Comparison of ENCODE assay signal across 9 mouse cellular contexts in genomic region chr11:114402556-114403320, GRCm38 (mm10).
DNase-seq lines count a peak whose midpoint lies in the region; ATAC-seq and TF ChIP-seq lines count a peak whose summit lies in the region.
"Had no signal": no experiment of that assay in that cellular context is flagged by ENCODE, and none has a peak within 500 bp of the region (broad histone marks: within the 10 kb centered on the region; RNA-seq: fewer than 3 reads in every experiment).

No protein-coding gene starts in this region.

- 42% methylated on average over 15 of the region's 15 CpGs for WGBS in lung, postnatal 0 days
- WGBS in embryonic facial prominence, embryonic 10.5 days, result 38% methylated on average over 15 of the region's 15 CpGs
- WGBS in liver, postnatal 0 days (ENCODE audit: insufficient replicate concordance), result 50% methylated on average over 15 of the region's 15 CpGs

- DNase-seq in gastrocnemius, postnatal 14 days, result peak; percentile 60
- DNase-seq in gastrocnemius, postnatal 25 days, result no peak
- DNase-seq in lung, postnatal 0 days (ENCODE audit: low spot score), result no peak
- no peak for DNase-seq in lung, postnatal 25 days (ENCODE audit: low spot score)
- peak; percentile 59 for DNase-seq in embryonic facial prominence, embryonic 10.5 days (ENCODE audit: low spot score)
- no peak for DNase-seq in liver, postnatal 0 days

- peak; percentile 54 for TF ChIP-seq CTCF in lung, postnatal 0 days (IDR thresholded peaks at IDR 0.05)
- peak; percentile 42 for TF ChIP-seq CTCF in liver, postnatal 0 days (IDR thresholded peaks at IDR 0.05; ENCODE audit: low read depth)

- no peak overlapping the region for H3K4me3 ChIP-seq in lung, postnatal 0 days (ENCODE audit: low read depth, low read length)
- no peak overlapping the region for H3K4me3 ChIP-seq in embryonic facial prominence, embryonic 10.5 days
- no peak overlapping the region for H3K4me3 ChIP-seq in liver, postnatal 0 days (ENCODE audit: low read depth, low read length)
- H3K4me3 ChIP-seq: erythroblast, embryonic 14.5 days had no signal

- no peaks in the 10 kb centered on the region for H3K36me3 ChIP-seq in lung, postnatal 0 days (ENCODE audit: insufficient read depth, low read length)
- no peaks in the 10 kb centered on the region for H3K36me3 ChIP-seq in embryonic facial prominence, embryonic 10.5 days (replicated peaks)
- H3K36me3 ChIP-seq in liver, postnatal 0 days (replicated peaks; ENCODE audit: insufficient read depth, low read length), result no peaks in the 10 kb centered on the region

- H3K9ac ChIP-seq in lung, postnatal 0 days (replicated peaks; ENCODE audit: low read depth), result no peak overlapping the region
- H3K9ac ChIP-seq in liver, postnatal 0 days (replicated peaks), result no peak overlapping the region

- ATAC-seq in lung, postnatal 0 days, result no peak
- ATAC-seq in liver, postnatal 0 days, result no peak
- ATAC-seq in erythroid progenitor cell, adult 5-6 weeks (replicated peaks; ENCODE audit: low FRiP score, poor library complexity, severe bottlenecking), result no peak
- no peak for ATAC-seq in megakaryocyte-erythroid progenitor cell, adult 5-6 weeks (replicated peaks; ENCODE audit: low FRiP score, low TSS enrichment, poor library complexity, severe bottlenecking)

- no peak for TF ChIP-seq EP300 in lung, postnatal 0 days (IDR thresholded peaks at IDR 0.05)
- no peak for TF ChIP-seq EP300 in liver, postnatal 0 days (IDR thresholded peaks at IDR 0.05; ENCODE audit: low read depth)

- no peaks in the 10 kb centered on the region for H3K4me1 ChIP-seq in lung, postnatal 0 days (ENCODE audit: insufficient read depth, low read depth, low read length)
- H3K4me1 ChIP-seq in embryonic facial prominence, embryonic 10.5 days, result peaks cover 22% of the 10 kb centered on the region
- no peaks in the 10 kb centered on the region for H3K4me1 ChIP-seq in liver, postnatal 0 days (ENCODE audit: insufficient read depth)

- intact Hi-C loops in gastrocnemius, postnatal 14 days (cut with DNase I; ENCODE audit: low total_unique reads), result no loop called here

- H3K27ac ChIP-seq in lung, postnatal 0 days (ENCODE audit: low read length), result no peak overlapping the region
- H3K27ac ChIP-seq in embryonic facial prominence, embryonic 10.5 days (replicated peaks), result peak overlapping the region; percentile 40
- no peak overlapping the region for H3K27ac ChIP-seq in liver, postnatal 0 days (ENCODE audit: low read depth)

- no peak overlapping the region for H3K4me2 ChIP-seq in lung, postnatal 0 days (replicated peaks; ENCODE audit: low read depth, low read length)
- H3K4me2 ChIP-seq in liver, postnatal 0 days (ENCODE audit: low read depth, low read length), result no peak overlapping the region

- no peaks in the 10 kb centered on the region for H3K9me3 ChIP-seq in lung, postnatal 0 days (ENCODE audit: low read length)
- no peaks in the 10 kb centered on the region for H3K9me3 ChIP-seq in embryonic facial prominence, embryonic 10.5 days
- H3K9me3 ChIP-seq in liver, postnatal 0 days (ENCODE audit: low read length), result no peaks in the 10 kb centered on the region

- H3K27me3 ChIP-seq in lung, postnatal 0 days (replicated peaks; ENCODE audit: insufficient read depth, low read length), result no peaks in the 10 kb centered on the region
- no peaks in the 10 kb centered on the region for H3K27me3 ChIP-seq in embryonic facial prominence, embryonic 10.5 days (replicated peaks; ENCODE audit: low read depth, poor library complexity, severe bottlenecking)
- H3K27me3 ChIP-seq in liver, postnatal 0 days (ENCODE audit: insufficient read depth, low read length), result no peaks in the 10 kb centered on the region

Comparison
In these comparisons a context has a peak if more than half of its experiments do, and no peak if none do; other contexts are left out.
1. DNase-seq: peak in gastrocnemius, postnatal 14 days (single experiment) and embryonic facial prominence, embryonic 10.5 days (single experiment); none in gastrocnemius, postnatal 25 days (single experiment), lung, postnatal 0 days (single experiment), lung, postnatal 25 days (single experiment) and liver, postnatal 0 days (single experiment).